Mouse (Mus musculus): ENCODE measurements around the gene Iffo2.
A peak's percentile ranks its signal among the peaks of the same experiment; 100 is the strongest.

The Iffo2 gene

DNA sequence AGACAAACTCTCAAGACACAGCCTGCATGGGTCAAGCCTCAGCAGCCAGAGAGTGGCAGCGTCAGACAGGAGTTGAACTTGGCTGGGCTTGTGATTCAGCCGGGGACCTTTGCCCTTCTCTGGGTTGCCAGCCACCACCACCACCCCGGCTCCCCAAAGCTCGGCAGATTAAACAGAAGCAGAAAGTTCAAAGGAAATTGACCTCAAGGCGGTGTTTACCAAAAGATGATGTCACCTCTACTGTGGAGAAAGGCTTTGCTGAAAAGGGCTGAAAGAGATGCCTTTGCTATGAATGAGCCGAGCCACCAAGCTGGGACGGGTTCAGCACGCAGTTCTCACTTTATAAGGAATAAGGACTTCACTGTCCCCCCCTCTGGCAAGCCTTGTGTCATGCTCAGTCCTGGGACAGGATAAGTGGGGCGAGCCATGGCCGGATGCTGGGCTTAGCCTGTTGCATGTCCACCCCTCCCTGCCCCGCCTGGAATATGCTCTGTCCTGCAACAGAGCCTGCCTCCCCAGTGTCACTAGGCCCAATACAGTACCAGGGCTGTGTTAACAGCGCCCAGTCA lies 4.9 kb downstream of the Iffo2 start:
- DNase-seq: peak; percentile 72

DNA sequence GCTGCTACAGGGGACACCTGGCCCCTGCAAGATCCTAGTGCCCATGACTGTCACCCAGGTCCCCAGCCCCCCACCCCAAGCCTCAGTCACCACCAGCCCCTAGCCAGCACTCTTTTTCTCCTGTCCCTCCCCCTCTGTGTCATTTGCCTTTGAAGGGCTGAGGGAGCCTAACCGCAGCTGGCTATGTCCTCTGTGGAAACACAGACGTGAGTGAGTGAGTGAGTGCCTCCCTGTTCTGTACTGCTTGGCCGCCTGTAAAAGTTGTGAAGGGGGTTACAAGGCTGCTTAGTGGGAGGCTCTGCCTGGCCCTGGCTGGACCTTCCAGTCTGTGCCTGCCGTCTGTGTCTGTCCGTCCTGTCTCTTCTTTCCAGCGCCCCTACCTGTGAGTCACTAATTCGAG lies 5.4 kb downstream of the Iffo2 start:
- DNase-seq: no peak

DNA sequence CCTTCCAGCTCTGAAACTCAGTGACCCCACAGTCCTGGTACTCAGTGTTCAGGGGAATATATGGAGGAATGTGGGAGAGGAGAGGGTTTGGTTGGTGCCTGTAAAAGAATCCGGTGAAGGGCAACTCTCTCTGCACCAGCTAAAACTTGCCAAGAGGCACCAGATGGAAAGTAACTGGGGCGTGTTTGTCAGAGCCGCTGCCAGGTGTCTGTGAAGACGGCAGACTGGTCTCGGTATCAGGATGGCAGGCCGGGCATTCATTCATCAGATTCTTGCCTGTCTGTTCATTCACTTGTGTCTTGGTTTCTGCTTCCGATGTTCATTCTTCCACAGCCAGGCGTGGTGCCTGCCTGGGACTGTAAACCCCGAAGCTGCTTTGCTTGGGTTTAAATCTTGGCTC lies 6.4 kb downstream of the Iffo2 start:
- DNase-seq: no peak

DNA sequence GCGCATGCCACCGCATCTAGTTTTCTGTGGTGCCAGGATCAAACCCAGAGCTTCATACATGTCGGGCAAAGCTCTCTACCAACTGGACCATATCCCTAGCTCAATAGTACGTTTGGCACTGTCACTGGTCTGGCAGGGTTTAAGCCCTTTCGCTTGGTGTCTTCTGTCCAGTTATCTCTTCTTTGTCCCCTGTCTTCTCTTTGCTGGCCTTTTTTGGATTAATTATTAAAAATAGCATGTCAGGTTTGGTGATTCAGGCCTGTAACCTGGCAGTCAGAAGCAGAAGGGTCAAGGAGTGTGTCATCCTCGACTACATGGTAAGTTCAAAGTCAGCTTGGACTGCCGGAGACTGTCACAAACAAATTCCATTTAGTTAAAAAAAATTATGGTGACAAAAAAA lies 10.4 kb downstream of the Iffo2 start:
- DNase-seq: no peak

DNA sequence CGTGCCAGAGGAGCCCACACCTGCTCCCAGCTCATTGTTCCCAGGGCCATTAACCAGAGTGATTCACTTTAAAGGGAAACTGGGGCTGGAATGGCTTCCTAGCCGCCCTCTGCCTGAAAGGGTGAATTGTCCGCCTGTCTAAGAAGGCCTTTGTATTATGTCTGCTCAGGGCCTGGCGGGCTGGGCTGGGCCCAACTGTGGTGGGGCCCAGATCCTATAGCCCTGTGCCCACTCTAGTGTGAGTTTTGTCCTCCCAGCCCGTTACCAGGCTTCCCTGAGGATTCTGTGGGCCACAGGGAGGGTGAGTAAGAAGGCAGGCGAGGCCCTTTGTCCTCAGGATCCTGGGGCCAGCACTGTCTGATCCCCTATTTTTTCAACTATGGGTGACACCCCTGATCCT lies 15.4 kb downstream of the Iffo2 start:
- DNase-seq: no peak

DNA sequence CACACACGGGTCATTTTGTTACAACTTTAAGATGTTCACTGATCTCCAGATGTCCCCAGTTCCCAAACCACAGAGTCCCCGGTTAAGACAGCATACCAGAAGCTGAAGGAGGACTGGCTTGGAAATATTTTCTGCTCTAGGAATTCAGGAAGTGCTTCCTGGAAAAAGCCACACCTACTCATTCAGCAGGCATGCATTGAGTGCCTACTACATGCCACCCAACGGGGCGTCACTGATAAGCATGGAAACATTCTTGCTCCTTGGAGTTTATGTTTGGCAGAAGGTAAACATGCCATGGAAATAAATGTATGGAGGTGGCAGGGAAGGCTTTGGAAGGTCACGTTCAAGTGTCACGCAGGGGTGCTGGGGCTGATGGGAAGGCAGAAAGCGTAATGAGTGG lies 19.1 kb downstream of the Iffo2 start:
- no peak for DNase-seq

DNA sequence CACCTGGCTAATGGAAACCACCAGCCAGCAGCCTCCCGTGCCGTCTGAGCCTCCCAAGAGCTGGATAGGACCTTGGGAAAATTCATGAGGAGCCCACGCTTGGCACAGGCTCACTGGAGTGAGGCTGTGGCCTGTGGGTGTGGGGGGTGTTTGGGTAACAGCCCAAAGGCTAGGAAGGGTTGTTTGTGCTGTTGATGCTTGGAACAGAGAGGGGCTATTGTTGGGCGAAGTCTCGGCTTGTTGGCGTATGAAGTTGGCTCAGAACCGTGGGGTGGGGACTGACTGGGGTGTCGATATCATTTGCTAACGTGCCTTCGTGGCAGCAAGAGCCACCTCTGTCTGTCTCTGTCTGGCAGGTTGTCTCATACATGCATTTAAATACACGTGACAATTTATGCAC lies 24.9 kb downstream of the Iffo2 start:
- DNase-seq: no peak

DNA sequence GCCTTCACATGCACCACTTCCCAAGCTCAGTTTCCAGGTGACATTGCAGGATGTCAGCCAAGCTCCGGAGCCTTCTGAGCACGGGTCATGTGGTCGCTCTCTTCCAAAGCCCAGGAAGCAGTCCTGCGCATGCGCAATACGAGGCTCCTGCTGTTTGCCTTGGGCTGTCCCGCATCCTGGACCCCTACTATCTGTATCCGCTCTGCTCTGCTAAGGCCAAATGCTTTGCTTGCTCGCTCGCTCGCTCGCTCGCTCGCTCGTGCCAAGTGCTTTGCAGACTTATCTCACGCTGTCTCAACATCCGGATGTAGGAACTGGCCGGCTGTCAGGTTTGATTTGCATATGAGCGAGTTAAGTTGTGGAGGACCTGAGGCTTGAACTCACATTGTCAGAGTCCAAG lies 25.6 kb downstream of the Iffo2 start:
- peak; percentile 40 for DNase-seq

DNA sequence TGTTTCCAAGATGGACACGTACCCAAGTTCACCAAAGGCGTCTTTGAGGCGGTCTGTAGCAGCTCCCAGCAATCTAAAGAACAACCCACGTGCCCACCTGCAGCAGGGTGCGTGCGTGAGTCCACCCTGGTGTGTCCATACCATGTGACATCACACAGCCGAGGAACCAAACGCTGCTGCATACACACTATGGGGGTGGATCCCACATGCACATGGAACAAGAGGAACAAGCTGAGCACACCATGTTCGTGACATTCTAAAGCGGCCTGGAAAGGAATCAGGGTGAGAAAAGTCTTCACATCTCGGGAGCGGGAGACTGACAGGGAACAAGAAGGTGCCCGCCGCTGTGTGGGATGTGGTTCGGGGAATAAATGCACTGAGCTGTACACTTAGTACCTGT lies 38.0 kb downstream of the Iffo2 start:
- no peak for DNase-seq

DNA sequence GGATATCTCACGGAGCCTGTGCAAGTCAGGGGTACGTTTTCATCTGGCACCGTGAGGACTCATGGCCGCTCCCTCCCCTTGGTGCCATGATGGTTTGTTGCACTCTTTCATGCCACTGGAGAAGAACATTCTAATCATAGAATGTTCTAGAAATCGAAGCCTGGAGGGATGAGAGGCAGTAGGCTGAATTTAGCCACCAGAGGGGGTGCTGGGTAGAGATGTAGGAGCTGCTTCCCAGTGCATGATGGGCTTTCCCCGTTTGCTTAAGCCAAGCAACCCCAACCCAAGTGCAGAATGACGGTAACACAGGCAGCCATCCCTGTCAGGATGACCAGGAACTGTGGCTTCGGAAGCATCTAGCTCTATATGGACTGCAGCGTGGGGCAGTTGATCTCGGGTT lies 40.4 kb downstream of the Iffo2 start:
- peak; percentile 52 for DNase-seq

DNA sequence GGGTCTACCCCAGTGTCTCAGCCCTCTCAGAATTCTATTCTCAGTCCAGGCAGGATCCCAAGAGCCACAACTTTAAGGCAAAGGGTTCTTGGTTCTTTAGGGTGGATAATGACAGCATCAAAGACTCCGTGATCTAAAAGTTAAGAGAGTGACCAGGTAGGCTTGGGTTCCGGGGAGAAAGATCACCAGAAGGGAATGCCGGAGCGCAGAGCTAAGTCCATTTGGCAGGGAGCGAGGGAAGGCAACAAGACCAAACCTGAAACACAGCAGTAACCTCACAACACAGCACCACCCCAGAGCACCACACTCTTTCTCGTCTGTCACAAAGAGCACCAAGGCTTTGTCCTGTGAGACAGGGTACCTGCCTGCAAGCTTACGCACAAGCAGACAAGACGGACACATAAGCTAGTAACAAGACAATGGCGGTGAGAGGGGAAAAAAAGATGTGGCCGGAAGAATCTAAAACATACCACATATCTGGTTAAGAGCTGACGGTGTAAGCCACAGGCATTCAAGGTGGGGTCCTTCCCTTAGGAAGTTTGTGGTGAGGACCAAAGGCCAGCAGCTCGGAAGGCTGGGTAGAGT lies 42.7 kb downstream of the Iffo2 start:
- no peak for DNase-seq

DNA sequence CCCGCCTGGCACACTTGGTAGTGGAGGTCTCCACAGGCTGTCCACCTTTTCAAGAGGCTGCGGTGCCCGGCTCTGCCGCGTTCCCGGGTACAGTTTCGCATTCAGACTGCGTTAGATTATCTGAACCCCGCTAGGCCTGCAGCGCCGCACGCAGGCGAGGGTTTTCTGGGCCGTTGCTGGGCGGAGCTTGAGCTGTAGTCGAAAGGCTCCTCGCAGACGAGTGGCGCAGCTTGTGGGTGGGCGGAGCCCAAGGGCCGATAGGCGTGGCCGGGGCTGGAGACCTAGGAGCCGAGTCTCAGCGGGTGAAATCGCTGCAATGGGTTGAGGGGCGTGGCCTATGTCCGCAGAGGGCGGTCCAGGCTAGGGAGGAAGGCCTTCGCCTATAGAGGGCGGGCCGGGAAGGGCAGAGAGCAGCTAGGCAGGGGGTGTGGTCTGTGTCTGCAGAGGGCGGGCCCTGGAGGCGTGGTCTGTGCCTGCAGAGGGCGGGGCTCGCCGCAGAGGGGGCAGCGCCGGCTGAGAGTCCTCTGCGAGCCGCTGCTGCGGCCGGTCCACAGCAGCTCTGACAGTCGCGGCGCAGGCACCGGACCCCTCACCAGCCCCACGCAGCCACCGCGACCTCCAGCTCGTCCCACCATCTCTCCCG lies 43.9 kb downstream of the Iffo2 start:
- peak; percentile 99 for DNase-seq

DNA sequence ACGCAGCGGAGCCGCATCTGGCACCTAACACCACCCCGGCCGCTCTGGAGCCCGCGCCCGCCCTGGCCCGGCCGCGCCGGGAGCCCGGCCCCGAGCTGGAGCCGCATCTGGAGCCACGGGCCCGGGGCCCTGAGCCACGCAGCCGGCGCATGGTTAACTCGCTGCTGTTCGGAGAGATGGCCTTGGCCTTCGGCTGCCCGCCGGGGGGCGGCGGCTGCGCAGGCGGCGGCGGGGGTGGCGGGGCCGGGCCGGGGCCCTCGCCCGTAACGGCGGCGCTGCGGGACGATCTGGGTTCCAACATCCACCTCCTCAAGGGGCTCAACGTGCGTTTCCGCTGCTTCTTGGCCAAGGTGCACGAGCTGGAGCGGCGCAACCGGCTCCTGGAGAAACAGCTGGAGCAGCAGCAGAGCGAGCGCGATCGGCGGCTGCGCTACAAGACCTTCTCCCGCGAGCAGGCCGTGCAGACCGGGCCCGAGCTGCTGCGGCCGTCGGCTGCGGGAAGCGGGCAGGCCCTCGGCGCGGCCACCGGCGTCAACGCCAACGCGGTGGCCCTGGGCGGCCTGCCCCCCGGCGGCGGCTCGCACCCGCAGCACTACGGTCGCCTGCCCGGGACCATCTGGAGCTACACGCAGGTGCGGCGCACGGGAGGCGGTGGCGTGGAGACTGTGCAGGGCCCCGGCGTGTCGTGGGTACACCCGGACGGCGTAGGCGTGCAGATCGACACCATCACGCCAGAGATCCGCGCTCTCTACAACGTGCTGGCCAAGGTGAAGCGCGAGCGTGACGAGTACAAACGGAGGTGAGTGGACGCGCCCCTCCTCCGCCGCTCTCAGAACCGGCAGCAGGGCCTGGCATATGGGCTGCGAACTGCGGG lies 44.7 kb downstream of the Iffo2 start:
- peak; percentile 30 for DNase-seq

DNA sequence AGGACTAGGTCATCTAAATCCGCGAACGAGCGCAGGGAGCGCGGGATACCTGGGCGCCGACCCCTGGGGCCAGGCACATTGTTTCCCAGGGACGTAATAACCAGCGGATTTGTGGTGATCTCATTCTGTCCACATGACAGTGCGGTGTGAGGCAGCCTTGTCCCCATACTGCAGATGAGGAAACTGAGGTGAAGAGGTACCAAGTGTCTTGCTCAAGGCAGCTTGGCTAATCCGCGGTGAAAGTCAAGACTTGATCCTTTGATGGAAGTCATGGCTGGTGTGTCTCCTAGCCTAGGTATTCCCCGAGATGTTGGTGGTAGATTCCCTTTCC lies 45.3 kb downstream of the Iffo2 start:
- peak; percentile 39 for DNase-seq

DNA sequence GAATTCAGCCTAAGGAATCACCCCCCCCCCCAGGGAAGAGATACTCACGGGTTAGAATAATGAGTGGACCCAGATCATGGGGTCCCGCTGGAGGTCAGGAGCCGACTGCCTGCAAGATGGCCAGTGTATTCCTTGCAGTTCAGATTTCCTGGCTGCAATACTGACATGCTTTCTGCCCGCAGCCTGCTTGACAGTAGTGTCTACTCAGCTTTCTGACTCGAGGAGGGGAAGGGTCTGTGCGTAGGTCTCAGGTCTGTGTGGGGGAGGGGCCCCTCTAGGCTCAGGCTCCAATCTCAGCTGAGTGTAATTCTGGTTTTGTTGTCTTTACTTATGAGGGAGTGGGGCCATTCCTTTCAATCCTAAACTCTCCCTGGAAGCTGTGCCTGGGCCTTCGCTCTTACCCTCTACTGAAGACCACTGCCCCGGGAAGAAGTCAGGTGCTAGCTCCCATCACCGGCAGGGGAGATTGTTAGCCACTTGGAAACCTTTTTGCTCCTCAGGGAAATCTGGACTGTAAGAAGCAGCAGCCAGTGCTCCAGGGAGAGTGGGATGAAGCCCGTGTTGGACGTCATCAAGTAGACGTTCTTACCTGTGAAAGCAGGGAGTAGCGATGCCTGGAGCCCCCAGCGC lies 46.0 kb downstream of the Iffo2 start:
- DNase-seq: no peak

DNA sequence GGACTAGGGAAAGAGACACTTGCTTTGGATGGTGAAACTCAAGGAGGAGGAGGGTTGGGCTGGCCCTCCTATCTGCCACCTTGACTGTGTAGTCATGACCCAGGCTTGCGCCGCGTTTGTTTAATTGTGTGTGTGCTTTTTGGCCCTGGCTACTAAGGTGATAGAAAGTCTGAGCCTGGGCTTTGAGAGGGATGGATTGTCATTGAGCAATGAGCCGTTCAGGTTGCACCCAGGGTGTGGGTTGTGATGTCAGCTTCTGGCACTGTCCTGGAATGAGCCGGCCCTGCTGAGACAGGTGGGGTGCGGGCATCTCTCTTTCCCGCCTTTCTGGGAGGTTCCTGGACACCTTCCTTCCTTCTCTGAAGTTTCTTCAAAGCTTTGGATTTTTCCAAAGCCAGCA lies 46.7 kb downstream of the Iffo2 start:
- DNase-seq: no peak

DNA sequence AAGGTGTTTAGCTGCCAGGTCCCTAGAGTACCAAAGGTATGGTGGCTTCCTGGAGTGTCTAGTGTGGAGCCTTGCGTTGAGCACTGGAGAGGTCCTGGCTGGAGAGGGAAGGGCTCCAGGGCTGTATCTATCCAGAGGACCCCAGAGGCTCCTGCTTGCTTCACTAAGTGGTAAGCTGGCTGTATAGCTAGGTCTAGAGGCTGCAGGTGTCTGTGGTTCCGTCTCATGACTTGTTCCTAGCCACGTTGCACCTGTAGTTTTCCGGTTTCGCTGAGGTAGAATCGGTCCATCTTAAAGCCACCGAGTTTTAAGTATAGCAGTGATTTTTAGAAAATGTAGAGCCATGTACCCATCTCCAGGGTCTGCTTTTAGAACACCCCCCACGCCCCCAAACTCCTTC lies 48.0 kb downstream of the Iffo2 start:
- DNase-seq: no peak

DNA sequence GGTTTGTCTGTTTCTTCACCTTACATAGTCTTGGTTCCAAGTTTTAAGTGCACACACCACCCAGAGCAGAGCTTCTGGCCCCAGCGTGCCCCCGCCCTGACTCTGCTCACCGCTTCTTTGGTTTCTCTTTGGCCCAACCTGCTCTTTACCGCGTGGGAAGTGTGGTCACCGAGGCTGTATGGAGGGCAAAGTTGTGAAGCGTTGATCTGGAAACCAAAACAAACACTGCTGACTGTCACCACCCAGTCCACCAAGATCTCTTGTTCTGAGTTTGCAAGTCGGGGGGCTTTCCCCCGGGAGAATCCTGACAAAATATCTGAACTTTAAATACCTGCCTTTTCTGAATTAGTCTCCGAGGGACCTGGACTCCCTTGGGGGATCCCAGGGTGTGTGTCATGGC lies 48.7 kb downstream of the Iffo2 start:
- DNase-seq: no peak

DNA sequence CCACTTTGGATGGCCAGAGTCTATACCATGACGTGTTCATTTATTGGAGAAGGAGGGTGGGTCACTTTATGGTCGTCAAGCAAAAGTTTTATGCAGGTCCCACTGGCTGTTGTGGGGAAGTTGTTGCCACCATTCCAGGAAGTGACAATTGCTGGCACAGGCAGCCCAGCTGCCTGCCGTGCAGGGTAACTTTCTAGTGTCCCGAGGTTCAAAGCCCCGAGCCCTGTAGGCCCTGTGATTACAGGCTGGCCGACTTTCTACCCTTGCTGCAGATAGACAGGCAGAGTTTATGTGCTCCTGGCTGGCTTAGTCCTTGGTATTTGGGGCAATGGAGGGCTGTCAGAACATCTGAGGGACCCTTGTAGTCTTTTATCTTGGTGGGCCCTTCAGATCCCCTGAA lies 49.1 kb downstream of the Iffo2 start:
- no peak for DNase-seq

DNA sequence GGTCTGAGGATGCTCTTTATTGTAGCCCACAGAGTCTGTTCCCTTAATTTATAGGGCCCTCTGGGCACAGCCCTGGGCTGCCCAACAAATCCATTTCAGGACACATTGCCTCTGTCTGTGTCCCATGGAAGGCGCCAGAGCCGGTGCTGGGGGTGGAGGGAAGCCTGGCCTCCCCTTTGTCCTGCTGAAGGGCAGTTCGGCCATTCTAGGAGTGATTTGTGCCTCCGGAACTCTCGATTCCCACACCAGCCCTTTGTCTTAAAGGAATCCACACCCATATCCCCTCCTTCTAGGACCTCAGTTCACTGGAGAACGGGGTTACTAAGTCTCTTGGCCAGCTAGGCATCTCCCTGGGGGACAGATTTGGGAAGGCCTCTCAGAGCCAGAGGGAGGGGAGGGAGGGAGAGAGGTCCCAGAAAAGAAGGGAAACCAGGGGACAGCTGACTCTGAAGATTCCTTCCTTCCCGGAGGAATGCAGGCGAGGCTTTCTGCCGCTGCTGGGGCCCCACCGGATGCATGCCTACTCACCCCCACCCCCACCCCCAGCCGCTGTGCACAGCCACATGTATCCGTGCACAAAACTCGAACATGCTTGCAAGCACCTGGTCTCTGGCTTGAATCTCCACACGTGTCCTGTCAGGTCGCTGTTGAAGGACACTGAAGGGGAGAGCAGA lies 50.5 kb downstream of the Iffo2 start:
- DNase-seq: peak; percentile 44

DNA sequence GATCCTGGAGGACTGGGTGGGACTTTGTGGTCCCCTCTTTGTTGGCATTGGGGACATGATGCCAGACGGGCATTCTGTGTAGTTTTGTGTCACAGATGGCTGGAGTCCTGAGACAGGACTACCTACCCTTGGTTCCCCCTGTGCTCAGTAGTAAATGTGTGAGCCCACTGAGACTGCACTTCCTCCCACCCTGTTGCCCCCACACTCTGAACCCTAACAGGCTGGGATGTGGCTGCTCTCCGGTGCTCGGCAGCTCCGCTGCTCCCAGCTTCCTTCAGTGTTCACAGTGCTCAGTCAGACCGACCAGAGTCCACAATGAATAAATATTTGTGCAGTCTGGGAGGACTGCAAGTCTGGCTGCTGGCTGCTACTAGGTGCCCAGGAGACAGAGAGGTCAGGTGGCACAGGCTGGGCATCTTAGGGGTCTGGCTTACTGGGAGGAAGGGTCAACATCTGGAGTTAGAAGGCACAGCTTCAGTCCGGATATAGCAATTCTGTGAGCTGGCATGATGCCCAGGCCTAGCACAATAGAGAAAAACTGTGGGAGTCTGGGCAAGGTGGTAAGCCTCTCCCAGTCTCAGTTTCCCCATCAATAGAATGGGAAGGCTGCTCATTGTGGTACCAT lies 51.2 kb downstream of the Iffo2 start:
- peak; percentile 69 for DNase-seq

DNA sequence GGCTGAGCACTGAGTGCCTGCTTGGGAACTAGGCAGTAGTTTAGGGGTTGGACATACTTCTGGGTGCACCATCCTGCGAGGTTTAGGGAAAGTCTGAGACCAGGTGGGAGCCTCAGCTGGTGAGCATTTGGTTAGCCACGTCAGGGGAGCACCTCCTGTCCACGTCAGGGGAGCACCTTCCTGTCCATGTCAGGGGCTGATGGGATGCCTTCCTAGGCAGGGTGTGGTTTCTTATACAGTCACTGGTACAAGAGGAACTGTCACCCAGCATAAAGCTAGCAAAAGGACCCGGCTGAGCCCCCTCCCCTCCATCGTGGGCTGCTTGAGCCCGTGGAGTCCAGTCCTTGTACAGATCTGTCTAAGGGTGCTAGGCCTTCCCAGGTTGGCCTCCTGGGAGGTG lies 52.0 kb downstream of the Iffo2 start:
- no peak for DNase-seq

DNA sequence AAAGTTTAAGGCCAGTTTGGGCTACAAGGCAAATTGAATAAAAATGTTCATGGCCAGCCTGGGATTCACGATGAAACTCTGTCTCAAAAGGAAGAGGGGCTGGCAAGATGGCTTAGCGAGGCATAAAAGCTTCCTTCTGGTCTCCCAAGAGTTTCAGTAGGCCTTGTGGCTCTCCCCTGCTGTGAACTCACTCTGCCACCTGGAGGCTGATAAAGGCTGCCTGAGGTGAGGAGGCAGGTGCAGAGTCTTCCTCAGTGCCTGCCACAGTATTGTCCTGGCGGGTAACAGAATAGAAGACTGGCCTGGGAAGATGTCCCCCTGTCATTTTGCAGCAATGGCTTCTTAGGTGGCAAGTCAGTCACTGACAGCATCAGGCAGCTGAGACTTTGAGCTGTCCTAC lies 52.6 kb downstream of the Iffo2 start:
- no peak for DNase-seq
